Mouse (Mus musculus): ENCODE measurements around the gene Dhx58.

Gene Dhx58

GRCm38 (mm10) chr11:100703851-100704531 is at the start of gene Dhx58:
Gene Dhx58, minus strand, starts transcription at chr11:100704271.
- DNase-seq (ENCODE audit: low read depth, low spot score), result no peak

- DNase-seq (ENCODE audit: low read depth, low spot score), result no peak
Observed at GRCm38 (mm10) chr11:100752294-100752693, 48.2 kb upstream of the Dhx58 start.

GRCm38 (mm10) chr11:100750127-100750526 is 46.1 kb upstream of the Dhx58 start:
- no peak for DNase-seq (ENCODE audit: low read depth, low spot score)

DNA sequence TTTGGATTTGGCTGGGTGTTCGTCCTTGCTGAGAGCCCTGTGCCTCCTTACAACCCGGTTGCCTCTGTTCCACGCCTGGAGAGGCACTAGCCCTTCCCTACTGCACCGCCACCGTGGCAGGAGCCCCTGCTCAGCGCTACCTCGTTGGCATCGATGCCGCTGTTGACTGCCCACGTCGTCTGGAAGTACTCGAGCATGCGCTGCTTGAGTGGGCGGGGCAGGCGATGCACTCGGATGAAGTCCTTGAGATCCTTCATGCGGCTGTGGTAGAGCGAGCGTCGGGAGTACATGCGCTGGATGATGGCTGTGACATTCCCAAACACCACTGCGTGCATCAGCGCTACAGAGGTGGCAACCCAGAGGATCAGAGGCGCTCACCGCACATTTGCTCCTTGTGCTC is 45.4 kb upstream of the Dhx58 start:
- DNase-seq (ENCODE audit: low read depth, low spot score), result no peak

DNA sequence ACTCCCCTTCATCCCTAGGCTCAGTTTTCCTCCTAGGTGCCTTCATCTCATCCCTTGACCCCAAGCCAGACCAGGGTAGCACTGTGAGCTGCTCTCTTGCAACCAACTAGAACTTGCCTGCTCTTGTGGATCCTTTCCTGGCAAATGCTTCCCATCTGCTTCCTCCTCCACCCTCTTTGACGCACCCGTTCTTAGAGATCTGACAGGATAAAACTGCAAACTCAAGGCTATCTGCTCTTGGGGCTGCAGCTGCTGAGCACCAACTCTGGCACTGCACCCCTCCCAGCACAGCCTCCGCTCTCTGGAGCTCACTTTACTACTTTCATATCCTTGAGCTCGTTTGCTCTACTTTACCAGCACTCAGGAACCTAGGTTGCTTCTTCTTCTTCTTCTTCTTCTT is 44.5 kb upstream of the Dhx58 start:
- no peak for DNase-seq (ENCODE audit: low read depth, low spot score)

- DNase-seq (ENCODE audit: low read depth, low spot score), result no peak
Observed at GRCm38 (mm10) chr11:100747114-100747513, 43.0 kb upstream of the Dhx58 start.

- no peak for DNase-seq (ENCODE audit: low read depth, low spot score)
Observed at GRCm38 (mm10) chr11:100746546-100746945, 42.5 kb upstream of the Dhx58 start.

DNA sequence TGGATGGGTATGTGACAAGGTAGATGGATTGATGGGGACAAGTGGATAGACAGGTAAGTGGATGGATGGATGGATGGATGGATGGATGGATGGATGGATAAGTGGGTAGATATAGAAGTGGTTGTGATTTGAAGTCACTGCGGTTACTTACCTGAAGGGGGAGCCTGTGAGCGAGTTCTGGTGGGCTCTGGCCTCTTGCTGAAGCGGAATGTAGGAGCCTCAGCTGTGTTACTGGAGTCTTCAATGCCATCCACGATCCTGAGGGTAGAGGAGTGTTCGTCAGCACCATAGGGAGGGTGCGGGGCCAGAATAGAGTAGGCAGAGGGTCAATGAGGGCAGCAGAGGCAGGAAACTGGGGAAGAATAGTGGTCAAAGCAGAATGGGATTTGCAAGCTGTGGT is 41.0 kb upstream of the Dhx58 start:
- DNase-seq (ENCODE audit: low read depth, low spot score), result no peak

GRCm38 (mm10) chr11:100741348-100741747 is 37.3 kb upstream of the Dhx58 start:
- DNase-seq (ENCODE audit: low read depth, low spot score), result no peak

- no peak for DNase-seq (ENCODE audit: low read depth, low spot score)
Observed at GRCm38 (mm10) chr11:100738749-100739148, 34.7 kb upstream of the Dhx58 start.

DNA sequence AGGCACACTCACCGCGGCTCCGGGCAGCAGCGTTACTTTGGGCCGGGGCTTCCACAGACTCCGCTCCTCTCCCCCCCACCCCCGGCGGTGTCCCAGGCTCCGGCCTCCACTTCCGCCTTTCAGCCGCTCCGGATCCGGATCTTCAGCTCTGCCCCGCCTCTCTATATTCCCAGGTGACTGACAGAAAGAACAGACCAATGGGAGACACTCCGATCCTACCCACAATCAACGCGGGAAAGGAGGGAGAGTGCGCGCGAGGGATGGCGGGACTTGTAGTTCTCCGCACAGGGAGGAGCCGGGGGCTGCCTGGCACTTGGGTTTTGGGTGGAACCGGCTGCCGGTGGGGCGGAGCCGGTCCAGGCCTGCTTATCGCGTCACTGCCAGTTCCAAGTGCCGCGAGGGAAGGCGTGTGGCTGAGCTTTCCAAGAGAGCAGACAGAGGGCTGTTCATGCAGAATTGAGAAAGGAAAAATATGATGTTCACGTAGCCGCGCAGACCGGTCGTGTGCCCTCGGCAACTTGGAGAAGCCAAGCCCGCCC is 34.1 kb upstream of the Dhx58 start, which contains the start of gene Rab5c:
Gene Rab5c, minus strand, starts transcription at position 150 of the 539 bp plus-strand sequence.
- DNase-seq (ENCODE audit: low read depth, low spot score), result peak; percentile 93

DNA sequence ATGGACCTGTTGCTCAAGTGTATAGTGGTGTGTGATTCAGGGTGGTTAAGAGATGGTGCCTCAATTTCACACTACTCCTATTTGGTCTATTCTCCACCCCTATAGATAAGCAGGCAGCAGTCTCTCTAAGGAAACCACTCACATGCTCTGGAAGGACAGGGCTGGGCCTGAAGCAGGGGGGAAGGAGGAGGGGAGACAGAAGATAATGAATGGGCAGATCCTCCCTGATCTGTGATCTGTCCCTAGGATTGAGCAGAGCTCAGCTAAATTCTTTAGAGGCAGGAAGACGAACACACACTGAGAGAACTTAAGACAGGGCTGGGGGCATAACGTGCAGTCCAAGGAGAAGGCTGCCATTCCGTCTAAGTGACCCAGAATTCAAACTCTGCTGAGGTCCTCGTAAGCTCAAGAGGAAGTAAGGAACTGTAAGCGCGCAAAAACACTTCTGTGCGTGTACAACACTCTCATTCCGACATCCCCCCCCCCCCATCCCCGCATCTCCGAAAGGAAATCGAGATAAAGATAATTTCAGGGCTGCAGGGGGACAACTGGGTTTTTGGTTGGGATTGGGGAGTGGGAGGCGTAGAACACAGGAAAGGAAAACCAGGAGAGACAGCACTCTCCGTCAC is 33.1 kb upstream of the Dhx58 start:
- no peak for DNase-seq (ENCODE audit: low read depth, low spot score)

- DNase-seq (ENCODE audit: low read depth, low spot score), result no peak
Observed at GRCm38 (mm10) chr11:100736746-100737080, 32.6 kb upstream of the Dhx58 start.

- DNase-seq (ENCODE audit: low read depth, low spot score), result no peak
Observed at GRCm38 (mm10) chr11:100735954-100736745, 32.1 kb upstream of the Dhx58 start.

DNA sequence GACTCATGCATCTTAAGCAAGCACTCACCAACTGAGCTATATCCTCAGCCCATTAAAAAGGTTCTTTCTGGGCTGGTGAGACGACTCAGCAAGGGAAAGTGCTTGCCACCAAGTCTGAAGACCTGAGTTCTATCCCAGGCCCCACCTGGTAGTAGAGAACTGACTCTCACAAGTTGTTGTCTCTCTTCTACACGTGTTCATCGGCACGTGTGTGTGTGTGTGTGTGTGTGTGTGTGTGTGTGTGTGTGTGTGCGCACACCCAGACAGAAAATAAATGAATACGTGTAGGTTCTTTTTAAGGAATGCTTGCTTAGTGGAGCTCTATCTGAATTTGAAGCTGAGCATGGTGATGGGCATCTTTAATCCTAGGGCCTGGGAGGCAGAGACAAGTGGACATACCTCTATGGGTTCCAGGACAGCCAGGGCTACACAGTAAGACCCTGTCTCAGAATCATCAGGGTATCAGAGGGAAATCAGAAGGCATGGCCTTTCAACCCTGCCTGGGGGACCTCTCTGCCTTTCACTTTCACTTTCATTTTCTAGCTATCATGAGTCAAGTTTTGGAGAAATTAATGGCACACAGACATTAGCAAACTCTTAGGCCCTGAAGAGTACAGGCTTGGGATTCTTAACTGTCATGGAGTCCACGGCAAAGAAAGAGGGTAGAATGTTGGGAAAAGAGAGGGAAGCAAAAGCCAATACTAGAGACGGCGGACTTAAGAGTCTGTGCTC is 31.2 kb upstream of the Dhx58 start:
- DNase-seq (ENCODE audit: low read depth, low spot score), result no peak

GRCm38 (mm10) chr11:100730477-100731205 is 26.6 kb upstream of the Dhx58 start:
- DNase-seq (ENCODE audit: low read depth, low spot score), result no peak

DNA sequence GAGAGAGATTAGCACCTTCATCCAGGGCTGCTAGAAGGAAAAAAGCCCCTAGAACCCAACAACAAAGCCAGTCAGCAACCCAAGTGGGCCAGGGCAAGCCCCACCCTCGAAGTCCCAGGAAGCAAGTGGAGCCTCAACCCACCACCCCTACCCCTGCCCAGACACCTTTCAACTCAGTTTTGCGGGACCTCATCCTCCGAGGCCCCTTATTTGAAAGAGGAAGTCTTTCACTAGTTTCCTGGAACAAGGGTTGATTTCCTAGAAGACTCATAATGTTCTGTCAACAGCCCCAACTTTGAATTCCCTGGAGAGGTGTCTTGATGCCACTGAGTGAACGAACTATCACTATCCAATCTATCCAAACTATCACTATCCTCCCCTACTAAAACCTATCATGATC is 25.9 kb upstream of the Dhx58 start:
- DNase-seq (ENCODE audit: low read depth, low spot score), result no peak

GRCm38 (mm10) chr11:100728601-100729000 is 24.5 kb upstream of the Dhx58 start:
- no peak for DNase-seq (ENCODE audit: low read depth, low spot score)

DNA sequence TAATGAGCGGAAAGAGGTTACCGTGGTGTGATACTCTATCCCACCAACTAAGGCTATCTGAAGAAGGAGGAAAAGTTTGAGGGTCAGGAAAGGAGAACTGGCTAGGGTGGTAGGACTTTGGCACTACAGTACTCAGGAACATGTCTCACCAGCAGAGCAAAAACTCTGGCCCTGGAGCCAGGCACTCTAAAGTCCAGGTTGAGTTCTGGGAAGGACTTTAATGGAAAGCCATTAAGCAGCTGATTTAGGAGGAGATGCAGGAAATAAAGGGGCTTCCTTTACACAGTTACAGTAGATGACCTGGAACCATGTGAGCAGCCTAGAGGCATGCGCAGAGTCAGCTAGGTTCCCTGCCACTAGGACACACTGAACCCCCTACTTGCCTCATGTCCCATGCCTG is 23.1 kb upstream of the Dhx58 start:
- DNase-seq (ENCODE audit: low read depth, low spot score), result no peak

DNA sequence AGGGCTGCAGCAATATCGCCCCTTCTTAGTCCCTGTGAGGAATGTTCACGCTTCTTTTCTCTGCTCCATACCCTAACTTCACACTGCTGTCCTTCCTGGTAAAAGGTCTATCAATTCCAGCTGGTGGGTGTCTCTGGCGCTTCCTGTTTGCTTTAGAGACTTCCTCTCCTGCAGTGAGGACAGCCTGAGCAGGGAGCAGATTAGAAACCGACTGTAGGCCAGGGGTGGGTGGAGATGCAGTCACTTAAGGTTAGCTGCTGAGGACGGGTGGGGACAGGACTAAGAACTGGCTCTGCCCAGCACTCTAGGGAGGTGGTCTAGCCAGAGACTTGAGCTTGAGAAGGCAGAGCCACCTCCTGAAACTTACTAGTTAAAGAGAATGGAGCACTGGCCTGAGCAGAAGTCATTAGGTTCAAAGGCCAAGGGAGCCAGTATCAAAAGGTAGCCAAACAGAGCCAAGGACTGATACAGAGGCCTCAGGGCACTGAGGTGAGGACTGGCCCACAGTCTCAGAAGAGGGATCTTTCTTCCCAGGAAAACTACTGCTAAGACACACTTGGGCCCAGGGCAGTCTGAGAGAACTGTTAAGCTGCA is 20.9 kb upstream of the Dhx58 start:
- no peak for DNase-seq (ENCODE audit: low read depth, low spot score)
